Mouse (Mus musculus): ENCODE measurements around the gene Dera. TPM values are rescaled to one million over a fixed set of nuclear protein-coding genes. Genes with fewer than 3 reads are reported as not detected.

Dera gene
- total RNA-seq, 1 experiment = 47.6 TPM

DNA sequence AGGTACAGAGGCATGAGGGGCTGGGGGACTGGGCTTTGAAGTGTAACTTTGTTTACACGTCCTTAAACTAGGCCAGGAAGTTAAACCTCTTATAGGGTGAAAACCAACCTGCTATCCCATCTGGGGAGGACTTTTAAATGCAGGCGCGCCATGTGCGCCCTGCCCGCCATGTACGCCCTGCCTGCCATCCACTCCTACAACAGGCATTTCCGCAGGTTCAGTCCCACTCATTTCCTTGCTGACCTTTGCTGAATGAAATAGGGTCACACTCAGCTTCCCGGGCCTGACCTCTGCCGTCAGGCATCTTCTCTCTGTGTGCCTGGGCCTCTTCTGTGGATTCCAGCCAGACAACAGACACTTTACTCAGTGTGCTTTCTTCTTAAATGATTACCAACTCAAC, 50.3 kb downstream of the Dera start:
- in situ Hi-C loops (cut with MboI; ENCODE audit: low sequenced_read_pairs in 2 of 2, unreplicated experiment in 2 of 2) = no loop called here
- no peak overlapping the region; the same call in 1 of the 2 replicates for H3K27ac ChIP-seq (ENCODE audit: insufficient read depth, low read depth, low read length, poor library complexity, severe bottlenecking)
- DNase-seq (ENCODE audit: low read depth, low spot score) = no peak

GRCm38 (mm10) chr6:137806342-137806741, 52.0 kb downstream of the Dera start:
- Histone ChIP-seq H3K9me3 (ENCODE audit: control insufficient read depth, insufficient read depth, low read depth, low read length) (no peaks in the 10 kb centered on the region), H3K36me3 (ENCODE audit: control insufficient read depth, insufficient read depth, low read length, poor library complexity, severe bottlenecking) (no peaks in the 10 kb centered on the region), H3K4me1 (ENCODE audit: control insufficient read depth in 2 of 2, insufficient read depth in 2 of 2, low read length in 2 of 2, poor library complexity in 1 of 2) (no peaks in the 10 kb centered on the region; a peak in 1 of 4 replicates), H3K4me3 (ENCODE audit: insufficient read depth in 1 of 2, low read depth in 1 of 2, low read length in 2 of 2, poor library complexity in 1 of 2, severe bottlenecking in 1 of 2) (no peak overlapping the region), H3K9ac (ENCODE audit: insufficient read depth, low read depth, low read length, poor library complexity, severe bottlenecking) (no peak overlapping the region), H3K27ac (ENCODE audit: insufficient read depth, low read depth, low read length, poor library complexity, severe bottlenecking) (no peak overlapping the region)
- no peak for DNase-seq (ENCODE audit: low read depth, low spot score)
- TF ChIP-seq MAFK (IDR thresholded peaks at IDR 0.05; ENCODE audit: insufficient read depth, low read depth, low read length) (no peak), ZC3H11A (IDR thresholded peaks at IDR 0.05; ENCODE audit: borderline replicate concordance, low read depth, low read length) (no peak), ZNF384 (IDR thresholded peaks at IDR 0.05; ENCODE audit: low read depth, low read length) (no peak), HCFC1 (IDR thresholded peaks at IDR 0.05; ENCODE audit: borderline replicate concordance, insufficient read depth, low read length) (no peak), CHD2 (IDR thresholded peaks at IDR 0.05; ENCODE audit: low read depth, low read length) (no peak)
- in situ Hi-C loops (cut with MboI; ENCODE audit: low sequenced_read_pairs in 2 of 2, unreplicated experiment in 2 of 2) = no loop called here

More for the DNA sequence above, 50.3 kb downstream of the Dera start:
- no peak overlapping the region for H3K9ac ChIP-seq (ENCODE audit: insufficient read depth, low read depth, low read length, poor library complexity, severe bottlenecking)
- H3K9me3 ChIP-seq (ENCODE audit: control insufficient read depth, insufficient read depth, low read depth, low read length) = no peaks in the 10 kb centered on the region
- H3K4me1 ChIP-seq (ENCODE audit: control insufficient read depth in 2 of 2, insufficient read depth in 2 of 2, low read length in 2 of 2, poor library complexity in 1 of 2) = no peaks in the 10 kb centered on the region; a peak in 1 of 4 replicates
- H3K36me3 ChIP-seq (ENCODE audit: control insufficient read depth, insufficient read depth, low read length, poor library complexity, severe bottlenecking) = peaks cover 1% of the 10 kb centered on the region; the same call in 1 of the 2 replicates
- H3K4me3 ChIP-seq (ENCODE audit: insufficient read depth in 1 of 2, low read depth in 1 of 2, low read length in 2 of 2, poor library complexity in 1 of 2, severe bottlenecking in 1 of 2) = no peak overlapping the region
- TF ChIP-seq CHD2 (IDR thresholded peaks at IDR 0.05; ENCODE audit: low read depth, low read length) = no peak
- no peak for TF ChIP-seq ZC3H11A (IDR thresholded peaks at IDR 0.05; ENCODE audit: borderline replicate concordance, low read depth, low read length)
- no peak for TF ChIP-seq ZNF384 (IDR thresholded peaks at IDR 0.05; ENCODE audit: low read depth, low read length)
- TF ChIP-seq HCFC1 (IDR thresholded peaks at IDR 0.05; ENCODE audit: borderline replicate concordance, insufficient read depth, low read length) = no peak
- TF ChIP-seq MAFK (IDR thresholded peaks at IDR 0.05; ENCODE audit: insufficient read depth, low read depth, low read length) = no peak

GRCm38 (mm10) chr6:137806806-137807205, 52.5 kb downstream of the Dera start:
- Histone ChIP-seq H3K36me3 (ENCODE audit: control insufficient read depth, insufficient read depth, low read length, poor library complexity, severe bottlenecking) (no peaks in the 10 kb centered on the region), H3K4me3 (ENCODE audit: insufficient read depth in 1 of 2, low read depth in 1 of 2, low read length in 2 of 2, poor library complexity in 1 of 2, severe bottlenecking in 1 of 2) (no peak overlapping the region), H3K9me3 (ENCODE audit: control insufficient read depth, insufficient read depth, low read depth, low read length) (no peaks in the 10 kb centered on the region), H3K4me1 (ENCODE audit: control insufficient read depth in 2 of 2, insufficient read depth in 2 of 2, low read length in 2 of 2, poor library complexity in 1 of 2) (no peaks in the 10 kb centered on the region; a peak in 1 of 4 replicates), H3K9ac (ENCODE audit: insufficient read depth, low read depth, low read length, poor library complexity, severe bottlenecking) (no peak overlapping the region), H3K27ac (ENCODE audit: insufficient read depth, low read depth, low read length, poor library complexity, severe bottlenecking) (no peak overlapping the region)
- TF ChIP-seq CHD2 (IDR thresholded peaks at IDR 0.05; ENCODE audit: low read depth, low read length) (no peak), MAFK (IDR thresholded peaks at IDR 0.05; ENCODE audit: insufficient read depth, low read depth, low read length) (no peak), ZC3H11A (IDR thresholded peaks at IDR 0.05; ENCODE audit: borderline replicate concordance, low read depth, low read length) (no peak), ZNF384 (IDR thresholded peaks at IDR 0.05; ENCODE audit: low read depth, low read length) (no peak), HCFC1 (IDR thresholded peaks at IDR 0.05; ENCODE audit: borderline replicate concordance, insufficient read depth, low read length) (no peak)
- in situ Hi-C loops (cut with MboI; ENCODE audit: low sequenced_read_pairs in 2 of 2, unreplicated experiment in 2 of 2) = no loop called here
- no peak for DNase-seq (ENCODE audit: low read depth, low spot score)

- Histone ChIP-seq H3K36me3 (ENCODE audit: control insufficient read depth, insufficient read depth, low read length, poor library complexity, severe bottlenecking) (no peaks in the 10 kb centered on the region), H3K4me1 (ENCODE audit: control insufficient read depth in 2 of 2, insufficient read depth in 2 of 2, low read length in 2 of 2, poor library complexity in 1 of 2) (no peaks in the 10 kb centered on the region; a peak in 1 of 4 replicates), H3K27ac (ENCODE audit: insufficient read depth, low read depth, low read length, poor library complexity, severe bottlenecking) (no peak overlapping the region), H3K4me3 (ENCODE audit: insufficient read depth in 1 of 2, low read depth in 1 of 2, low read length in 2 of 2, poor library complexity in 1 of 2, severe bottlenecking in 1 of 2) (no peak overlapping the region), H3K9ac (ENCODE audit: insufficient read depth, low read depth, low read length, poor library complexity, severe bottlenecking) (no peak overlapping the region), H3K9me3 (ENCODE audit: control insufficient read depth, insufficient read depth, low read depth, low read length) (no peaks in the 10 kb centered on the region)
- in situ Hi-C loops (cut with MboI; ENCODE audit: low sequenced_read_pairs in 2 of 2, unreplicated experiment in 2 of 2) = no loop called here
- TF ChIP-seq MAFK (IDR thresholded peaks at IDR 0.05; ENCODE audit: insufficient read depth, low read depth, low read length) (no peak), CHD2 (IDR thresholded peaks at IDR 0.05; ENCODE audit: low read depth, low read length) (no peak), ZNF384 (IDR thresholded peaks at IDR 0.05; ENCODE audit: low read depth, low read length) (no peak), HCFC1 (IDR thresholded peaks at IDR 0.05; ENCODE audit: borderline replicate concordance, insufficient read depth, low read length) (no peak), ZC3H11A (IDR thresholded peaks at IDR 0.05; ENCODE audit: borderline replicate concordance, low read depth, low read length) (no peak)
- DNase-seq (ENCODE audit: low read depth, low spot score) = no peak
These were observed 53.0 kb downstream of the Dera start for GRCm38 (mm10) chr6:137807296-137807695.

- TF ChIP-seq MAFK (IDR thresholded peaks at IDR 0.05; ENCODE audit: insufficient read depth, low read depth, low read length) (no peak), HCFC1 (IDR thresholded peaks at IDR 0.05; ENCODE audit: borderline replicate concordance, insufficient read depth, low read length) (no peak), CHD2 (IDR thresholded peaks at IDR 0.05; ENCODE audit: low read depth, low read length) (no peak)
- in situ Hi-C loops (cut with MboI; ENCODE audit: low sequenced_read_pairs in 2 of 2, unreplicated experiment in 2 of 2) = no loop called here
These were observed 54.4 kb downstream of the Dera start for GRCm38 (mm10) chr6:137808706-137809105.

More at GRCm38 (mm10) chr6:137808706-137809105, 54.4 kb downstream of the Dera start:
- Histone ChIP-seq H3K27ac (ENCODE audit: insufficient read depth, low read depth, low read length, poor library complexity, severe bottlenecking) (no peak overlapping the region), H3K4me1 (ENCODE audit: control insufficient read depth in 2 of 2, insufficient read depth in 2 of 2, low read length in 2 of 2, poor library complexity in 1 of 2) (no peaks in the 10 kb centered on the region; a peak in 1 of 4 replicates), H3K9ac (ENCODE audit: insufficient read depth, low read depth, low read length, poor library complexity, severe bottlenecking) (no peak overlapping the region), H3K9me3 (ENCODE audit: control insufficient read depth, insufficient read depth, low read depth, low read length) (no peaks in the 10 kb centered on the region), H3K36me3 (ENCODE audit: control insufficient read depth, insufficient read depth, low read length, poor library complexity, severe bottlenecking) (no peaks in the 10 kb centered on the region), H3K4me3 (ENCODE audit: insufficient read depth in 1 of 2, low read depth in 1 of 2, low read length in 2 of 2, poor library complexity in 1 of 2, severe bottlenecking in 1 of 2) (no peak overlapping the region)
- no peak for DNase-seq (ENCODE audit: low read depth, low spot score)
